Mouse (Mus musculus) forebrain, embryonic 11.5 days (tissue): ENCODE measurements at regions not wholly inside any gene's neighbourhood (a gene's known extent, or its start where the extent isn't known, plus 50 kb on each side); places are given as distances from the start of the nearest gene placed in this dataset.

Experiments
- ATAC-seq: fragments of 200-750 bp; cut with Nextera tagmentation; replicated peaks from 2 replicates; pipeline ENCODE4 v1.8.0; 2017; ENCODE audit warnings: moderate TSS enrichment; ENCODE audit not compliant: low FRiP score
- DNase-seq: peaks from one replicate; pipeline ENCODE4 v3.0.0-alpha.2; 2017; ENCODE audit warnings: low spot score
- H3K27ac ChIP-seq: fragments of 300-500 bp; sonication (generic); 2 replicates; pipeline ENCODE4 v1.5.1; 2014; ENCODE audit warnings: low read depth, low read length
- H3K27me3 ChIP-seq: fragments of 300-500 bp; sonication (generic); 2 replicates; pipeline ENCODE4 v1.6.1; 2014; ENCODE audit warnings: mild to moderate bottlenecking, low read length, mixed read lengths; ENCODE audit not compliant: control insufficient read depth, insufficient read depth
- H3K36me3 ChIP-seq: fragments of 300-500 bp; sonication (generic); 2 replicates; pipeline ENCODE4 v1.6.1; 2014; ENCODE audit warnings: mild to moderate bottlenecking, low read length, moderate library complexity, mixed read lengths; ENCODE audit not compliant: control insufficient read depth, insufficient read depth
- H3K4me1 ChIP-seq: fragments of 300-500 bp; sonication (generic); replicated peaks from 2 replicates; pipeline ENCODE4 v1.6.1; 2014; ENCODE audit warnings: low read length, mixed read lengths; ENCODE audit not compliant: control insufficient read depth, insufficient read depth
- H3K4me2 ChIP-seq: fragments of 300-500 bp; sonication (generic); 2 replicates; pipeline ENCODE4 v1.6.1; 2014; ENCODE audit warnings: low read depth, mild to moderate bottlenecking, low read length, moderate library complexity, mixed read lengths; ENCODE audit not compliant: severe bottlenecking
- H3K4me3 ChIP-seq: fragments of 300-500 bp; sonication (generic); 2 replicates; pipeline ENCODE4 v1.5.1; 2014; ENCODE audit warnings: low read depth, low read length
- H3K9ac ChIP-seq: fragments of 300-500 bp; sonication (generic); 2 replicates; pipeline ENCODE4 v1.6.1; 2014; ENCODE audit warnings: low read length
- H3K9me3 ChIP-seq: fragments of 300-500 bp; sonication (generic); 2 replicates; pipeline ENCODE4 v1.6.1; 2016; ENCODE audit warnings: low read length, mixed read lengths; ENCODE audit not compliant: control insufficient read depth
- WGBS: fragments of 180-500 bp; shearing (Covaris S2); extraction: QIAGEN DNeasy Blood & Tissue Kit; methylation state at CpG from one replicate; pipeline ENCODE4 v1.1.7; 2014; 5-methylcytosine and 5-hydroxymethylcytosine counted together

DNA sequence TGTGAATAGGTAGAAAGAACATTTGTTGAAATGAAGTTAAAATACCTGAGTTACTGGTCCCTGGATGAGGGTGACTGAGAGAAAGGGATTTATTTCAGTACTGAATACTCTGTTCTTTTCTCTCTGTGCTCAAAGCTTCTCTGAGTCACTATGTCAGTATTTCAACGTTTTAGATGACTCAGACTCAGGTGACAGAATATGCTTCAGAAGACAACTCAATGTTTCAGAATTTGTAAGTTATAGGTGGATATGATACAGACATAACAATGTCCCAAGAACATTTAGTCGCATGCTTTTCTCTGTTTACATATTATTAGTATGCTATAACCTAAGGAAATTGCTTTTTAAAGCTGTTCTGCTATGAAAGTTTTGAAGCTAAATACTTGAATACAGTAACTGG, 1069.5 kb downstream of the Adgrl3 start:
- DNase-seq (no peak), ATAC-seq (no peak)
- Histone ChIP-seq H3K9me3 (no peaks in the 10 kb centered on the region), H3K36me3 (no peaks in the 10 kb centered on the region), H3K27ac (no peak overlapping the region), H3K4me1 (no peaks in the 10 kb centered on the region), H3K4me2 (no peak overlapping the region), H3K27me3 (no peaks in the 10 kb centered on the region), H3K9ac (no peak overlapping the region), H3K4me3 (no peak overlapping the region)
- WGBS, result 79% methylated on average over 2 of the region's 2 CpGs

DNA sequence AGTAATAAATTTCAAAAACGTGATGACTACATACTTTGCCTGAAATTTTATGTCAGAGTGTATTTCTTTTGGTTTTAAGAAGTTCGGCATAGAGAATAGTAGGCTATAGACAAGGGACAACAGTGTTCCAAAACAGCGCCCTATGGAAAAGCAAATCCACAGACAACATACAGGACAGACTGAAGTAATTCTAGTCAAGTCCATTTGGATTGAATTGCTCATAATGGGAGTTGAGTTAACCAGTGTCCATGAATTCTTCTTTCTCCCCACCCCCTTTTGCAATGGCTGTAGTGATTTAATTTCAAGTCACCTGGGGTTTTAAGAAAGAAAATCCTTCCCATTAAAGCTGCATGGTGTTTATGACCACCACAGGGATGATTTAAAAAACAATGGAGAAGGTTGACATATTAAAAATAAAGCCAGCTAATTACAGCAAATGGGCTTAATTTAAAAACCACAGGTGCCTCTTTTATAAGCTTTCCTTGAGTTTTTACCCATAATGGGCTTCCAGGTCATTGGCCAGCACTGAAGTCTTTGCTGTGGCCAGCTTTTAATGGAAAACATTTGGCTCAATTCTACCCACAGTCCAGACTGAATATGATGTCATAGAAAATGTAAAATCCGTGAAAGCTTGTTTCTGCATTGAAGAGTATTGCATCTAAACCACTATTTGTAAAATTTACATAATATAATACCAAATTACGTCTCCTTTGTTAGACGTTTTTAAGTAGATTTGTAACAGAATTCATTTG, 1083.3 kb downstream of the Adgrl3 start:
- Histone ChIP-seq H3K27me3 (no peaks in the 10 kb centered on the region), H3K27ac (no peak overlapping the region), H3K4me2 (no peak overlapping the region), H3K9ac (no peak overlapping the region), H3K36me3 (no peaks in the 10 kb centered on the region), H3K9me3 (no peaks in the 10 kb centered on the region), H3K4me1 (no peaks in the 10 kb centered on the region), H3K4me3 (no peak overlapping the region)
- DNase-seq (no peak), ATAC-seq (no peak)
- 81% methylated on average over 6 of the region's 6 CpGs for WGBS

DNA sequence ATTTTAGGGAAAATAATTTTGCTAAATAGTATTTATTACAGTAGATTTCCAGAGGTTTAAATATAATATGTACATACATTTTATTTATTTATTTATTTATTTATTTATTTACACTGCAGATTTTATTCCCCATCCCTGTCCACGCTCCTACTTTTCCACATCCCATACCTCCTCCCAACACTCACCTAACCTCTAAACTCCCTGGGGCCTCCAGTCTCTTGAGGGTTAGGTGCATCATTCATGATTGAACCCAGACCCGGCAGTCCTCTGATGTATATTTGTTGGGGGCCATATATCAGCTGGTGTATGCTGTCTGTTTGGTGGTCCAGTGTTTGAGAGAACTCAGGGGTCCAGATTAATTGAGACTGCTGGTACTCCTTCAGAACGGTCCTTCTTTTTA, 1083.9 kb downstream of the Adgrl3 start:
- Histone ChIP-seq H3K27me3 (no peaks in the 10 kb centered on the region), H3K4me2 (no peak overlapping the region), H3K9ac (no peak overlapping the region), H3K4me1 (no peaks in the 10 kb centered on the region), H3K4me3 (no peak overlapping the region), H3K27ac (no peak overlapping the region), H3K36me3 (no peaks in the 10 kb centered on the region), H3K9me3 (no peaks in the 10 kb centered on the region)
- WGBS, result 89% methylated on average over 3 of the region's 3 CpGs
- ATAC-seq (no peak), DNase-seq (no peak)

DNA sequence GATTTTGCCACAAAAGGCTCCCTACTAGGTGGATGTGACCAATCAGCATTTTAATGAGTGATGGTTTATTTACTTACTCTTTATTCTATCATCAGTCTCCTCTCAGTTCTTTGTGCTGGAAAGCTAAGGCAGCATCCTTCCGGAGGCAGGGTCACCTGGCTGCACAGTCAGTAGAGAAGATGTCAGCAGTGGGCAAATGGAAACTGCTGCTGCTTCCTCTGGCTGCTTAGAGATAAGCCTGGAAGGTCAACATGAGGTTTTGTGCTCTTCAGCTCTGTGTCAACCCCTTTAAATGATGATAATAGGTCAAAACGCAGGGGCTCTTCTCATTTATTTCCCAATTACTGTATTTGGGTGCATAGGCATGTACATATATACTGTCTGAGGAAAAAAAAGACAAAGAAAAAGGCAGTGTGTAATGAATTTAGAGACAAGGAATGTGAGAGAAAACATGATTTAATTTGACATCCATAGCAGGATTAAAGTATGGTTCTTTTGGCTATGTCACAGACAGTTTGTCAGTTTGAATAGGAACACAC, 1106.1 kb downstream of the Adgrl3 start:
- Histone ChIP-seq H3K9ac (no peak overlapping the region), H3K9me3 (no peaks in the 10 kb centered on the region), H3K36me3 (no peaks in the 10 kb centered on the region), H3K27me3 (no peaks in the 10 kb centered on the region), H3K4me1 (no peaks in the 10 kb centered on the region), H3K4me2 (no peak overlapping the region), H3K27ac (no peak overlapping the region), H3K4me3 (no peak overlapping the region)
- ATAC-seq (no peak), DNase-seq (no peak)
- 57% methylated on average over 2 of the region's 2 CpGs for WGBS

DNA sequence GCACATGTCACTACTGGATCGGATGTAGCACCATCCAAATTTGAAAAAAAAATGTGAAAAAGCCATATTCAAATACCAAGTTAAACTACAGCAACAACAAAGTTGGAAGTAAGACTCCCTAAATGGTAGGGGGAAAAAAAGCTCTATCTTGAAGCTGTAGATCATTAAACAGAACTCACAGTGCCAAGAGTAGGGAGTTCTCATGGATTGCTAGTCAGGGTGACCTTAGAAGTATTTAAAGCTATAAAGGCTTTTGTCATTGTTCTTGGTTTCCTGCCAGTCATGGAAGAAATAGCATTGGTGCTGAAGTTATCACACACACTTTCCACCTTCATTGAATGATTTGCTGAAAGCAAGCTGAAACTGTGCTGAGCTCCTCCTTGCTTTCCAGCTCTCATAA, 1122.1 kb downstream of the Adgrl3 start:
- Histone ChIP-seq H3K4me1 (no peaks in the 10 kb centered on the region), H3K9me3 (no peaks in the 10 kb centered on the region), H3K9ac (no peak overlapping the region), H3K27ac (no peak overlapping the region), H3K4me2 (no peak overlapping the region), H3K27me3 (no peaks in the 10 kb centered on the region), H3K4me3 (no peak overlapping the region), H3K36me3 (no peaks in the 10 kb centered on the region)
- DNase-seq, result no peak
- WGBS, result 100% methylated on average over 1 of the region's 1 CpGs
- ATAC-seq, result no peak
